Mouse (Mus musculus): ENCODE results near the gene Vmn1r209.
"Not testable (repeated sequence)": the region's sequence is repeated elsewhere in the genome, so short reads cannot be mapped to it uniquely, and the experiment has no call there.

- not testable (repeated sequence) for TF ChIP-seq CTCF (IDR thresholded peaks at IDR 0.05; ENCODE audit: control insufficient read depth, insufficient read depth, low read length); POLR2A (IDR thresholded peaks at IDR 0.05; ENCODE audit: borderline replicate concordance, control insufficient read depth, low read depth, low read length)
Measured at GRCm38 (mm10) chr13:22777300-22777699, 32.2 kb downstream of the Vmn1r209 start, which contains the start of gene Vmn1r208.
